Mouse (Mus musculus): ENCODE measurements around the gene Vsx2. TPM values are rescaled to one million over a fixed set of nuclear protein-coding genes. Genes with fewer than 3 reads are reported as not detected.
A peak's percentile ranks its signal among the peaks of the same experiment; 100 is the strongest.

Gene Vsx2
- polyA plus RNA-seq, 1 experiment from 2014 or later: not detected

GRCm38 (mm10) chr12:84572341-84572720 is 2.8 kb downstream of the Vsx2 start:
- in situ Hi-C loops (cut with MboI; ENCODE audit: low pct_unique_long_range_greater_than_20kb): no loop called here
- ChIA-PET CTCF (no interaction called here), POLR2A (no interaction called here)
- ATAC-seq: no peak
- TF ChIP-seq CTCF (IDR thresholded peaks at IDR 0.05): no peak
- DNase-seq (ENCODE audit: low read depth, low spot score): no peak
- peaks cover 47% of the 10 kb centered on the region for H3K27me3 ChIP-seq

DNA sequence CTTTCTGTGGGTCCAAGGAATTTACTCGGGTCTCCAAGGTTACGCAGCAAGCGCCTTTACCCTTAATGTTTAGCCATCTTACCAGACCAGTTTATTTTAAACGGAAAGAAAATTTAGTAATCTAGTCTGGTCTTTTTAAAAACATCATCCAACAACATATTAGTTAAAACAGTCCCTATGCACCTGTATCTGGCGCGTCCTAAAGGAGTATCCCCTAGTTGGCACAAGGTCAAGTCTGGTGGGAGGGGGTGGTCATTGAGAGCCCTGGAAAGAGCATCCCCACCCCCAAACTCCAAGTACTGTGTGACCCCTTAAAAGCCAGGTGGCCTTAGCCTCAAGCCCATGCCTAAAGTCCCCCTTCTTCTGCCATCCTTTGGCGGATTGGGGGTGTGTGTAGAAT is 3.5 kb downstream of the Vsx2 start:
- no peak for ATAC-seq
- no peak for DNase-seq (ENCODE audit: low read depth, low spot score)
- ChIA-PET POLR2A (no interaction called here), CTCF (no interaction called here)
- in situ Hi-C loops (cut with MboI; ENCODE audit: low pct_unique_long_range_greater_than_20kb): no loop called here
- peaks cover 47% of the 10 kb centered on the region for H3K27me3 ChIP-seq
- TF ChIP-seq CTCF (IDR thresholded peaks at IDR 0.05): no peak

GRCm38 (mm10) chr12:84577768-84578439 is 8.3 kb downstream of the Vsx2 start:
- ATAC-seq (no peak), DNase-seq (ENCODE audit: low read depth, low spot score) (no peak)
- in situ Hi-C loops (cut with MboI; ENCODE audit: low pct_unique_long_range_greater_than_20kb): no loop called here
- TF ChIP-seq CTCF (IDR thresholded peaks at IDR 0.05): no peak
- H3K27me3 ChIP-seq: peaks cover 27% of the 10 kb centered on the region
- POLR2A ChIA-PET: no interaction called here
- CTCF ChIA-PET: no interaction called here

GRCm38 (mm10) chr12:84578440-84578770 is 8.8 kb downstream of the Vsx2 start:
- in situ Hi-C loops (cut with MboI; ENCODE audit: low pct_unique_long_range_greater_than_20kb): no loop called here
- DNase-seq (ENCODE audit: low read depth, low spot score) (no peak), ATAC-seq (no peak)
- peaks cover 22% of the 10 kb centered on the region for H3K27me3 ChIP-seq
- ChIA-PET CTCF (no interaction called here), POLR2A (no interaction called here)
- TF ChIP-seq CTCF (IDR thresholded peaks at IDR 0.05): no peak

- ChIA-PET POLR2A (no interaction called here), CTCF (interaction anchor here (2.4 kb wide), 1 partner anchor 8 kb away, joined by 8 read pairs; no protein-coding TSS in a partner anchor)
- TF ChIP-seq CTCF (IDR thresholded peaks at IDR 0.05): peak; percentile 23
- DNase-seq (ENCODE audit: low read depth, low spot score) (no peak), ATAC-seq (no peak)
- peaks cover 12% of the 10 kb centered on the region for H3K27me3 ChIP-seq
- in situ Hi-C loops (cut with MboI; ENCODE audit: low pct_unique_long_range_greater_than_20kb): no loop called here
Measured at GRCm38 (mm10) chr12:84581285-84581684, 11.7 kb downstream of the Vsx2 start.

- H3K27me3 ChIP-seq: peaks cover 18% of the 10 kb centered on the region
- peak; percentile 31 for ATAC-seq
- DNase-seq (ENCODE audit: low read depth, low spot score): peak; percentile 15
- in situ Hi-C loops (cut with MboI; ENCODE audit: low pct_unique_long_range_greater_than_20kb): loop anchor here (5.0 kb wide), 2 partner anchors 48 to 123 kb away; no protein-coding TSS in a partner anchor
- no peak for TF ChIP-seq CTCF (IDR thresholded peaks at IDR 0.05)
- ChIA-PET POLR2A (interaction anchor here (0.6 kb wide), 1 partner anchor 180 kb away, joined by 3 read pairs; no protein-coding TSS in a partner anchor), CTCF (interaction anchor here (0.7 to 2.3 kb wide), 20 partner anchors 9 to 167 kb away, joined by 3 to 8 read pairs (median 4); partner anchors contain the start of gene Vsx2)
Measured at GRCm38 (mm10) chr12:84589825-84590761, 20.5 kb downstream of the Vsx2 start.

DNA sequence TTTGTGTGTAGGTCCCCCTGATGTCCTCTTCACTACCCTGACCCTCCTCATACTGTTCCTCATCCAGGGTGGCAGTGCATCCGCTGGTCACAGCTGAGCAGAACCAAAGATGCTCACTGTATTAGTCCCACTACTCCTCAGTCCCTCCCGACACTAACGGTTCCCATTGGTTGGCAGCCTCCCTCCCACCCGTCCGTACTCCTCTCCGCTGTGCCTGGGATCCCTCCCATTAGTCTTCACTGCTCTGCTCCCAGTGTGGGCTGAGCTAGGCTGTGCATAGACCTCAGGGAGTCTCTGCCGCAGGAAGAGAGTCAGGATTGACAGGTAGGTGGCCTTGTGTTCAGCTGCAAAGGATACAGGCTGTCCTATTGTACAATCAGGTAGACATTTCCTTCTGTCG is 28.8 kb downstream of the Vsx2 start:
- ChIA-PET POLR2A (no interaction called here), CTCF (no interaction called here)
- no peak for TF ChIP-seq CTCF (IDR thresholded peaks at IDR 0.05)
- peaks cover 5% of the 10 kb centered on the region for H3K27me3 ChIP-seq
- in situ Hi-C loops (cut with MboI; ENCODE audit: low pct_unique_long_range_greater_than_20kb): no loop called here
- ATAC-seq (no peak), DNase-seq (ENCODE audit: low read depth, low spot score) (no peak)

DNA sequence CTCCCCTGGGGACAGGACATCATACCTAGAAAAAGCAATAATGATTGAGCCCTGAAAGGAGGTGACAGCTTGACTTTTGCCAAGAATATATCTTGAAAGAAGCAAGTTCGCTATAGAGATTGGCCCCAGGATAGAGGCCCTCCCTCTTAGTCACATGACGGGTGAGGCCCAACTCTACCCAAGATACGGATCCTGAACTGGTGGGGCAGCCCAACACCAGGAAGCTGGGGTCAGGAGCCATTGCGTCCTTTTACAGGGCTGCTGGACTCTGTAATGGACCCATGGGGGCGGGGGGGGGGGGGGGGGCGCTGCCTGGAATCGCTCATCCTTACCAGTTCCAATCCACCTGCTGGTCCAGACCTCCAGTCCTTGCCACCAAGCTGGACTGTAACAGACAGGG is 34.4 kb downstream of the Vsx2 start:
- ATAC-seq: no peak
- H3K27me3 ChIP-seq: no peaks in the 10 kb centered on the region
- CTCF ChIA-PET: interaction anchor here (1.2 kb wide), 1 partner anchor 14 kb away, joined by 3 read pairs; no protein-coding TSS in a partner anchor
- no peak for TF ChIP-seq CTCF (IDR thresholded peaks at IDR 0.05)
- in situ Hi-C loops (cut with MboI; ENCODE audit: low pct_unique_long_range_greater_than_20kb): no loop called here
- DNase-seq (ENCODE audit: low read depth, low spot score): no peak
- POLR2A ChIA-PET: no interaction called here

- in situ Hi-C loops (cut with MboI; ENCODE audit: low pct_unique_long_range_greater_than_20kb): no loop called here
Measured at GRCm38 (mm10) chr12:84605860-84606259, 36.3 kb downstream of the Vsx2 start.

GRCm38 (mm10) chr12:84611718-84612117 is 42.2 kb downstream of the Vsx2 start:
- ATAC-seq: no peak
- no peak for DNase-seq (ENCODE audit: low read depth, low spot score)
- in situ Hi-C loops (cut with MboI; ENCODE audit: low pct_unique_long_range_greater_than_20kb): no loop called here
- POLR2A ChIA-PET: no interaction called here
- CTCF ChIA-PET: no interaction called here
- TF ChIP-seq CTCF (IDR thresholded peaks at IDR 0.05): no peak
- no peaks in the 10 kb centered on the region for H3K27me3 ChIP-seq

More at GRCm38 (mm10) chr12:84605860-84606259, 36.3 kb downstream of the Vsx2 start:
- CTCF ChIA-PET: no interaction called here
- DNase-seq (ENCODE audit: low read depth, low spot score) (no peak), ATAC-seq (no peak)
- no peak for TF ChIP-seq CTCF (IDR thresholded peaks at IDR 0.05)
- POLR2A ChIA-PET: no interaction called here
- H3K27me3 ChIP-seq: no peaks in the 10 kb centered on the region

- ATAC-seq: no peak
- in situ Hi-C loops (cut with MboI; ENCODE audit: low pct_unique_long_range_greater_than_20kb): no loop called here
- ChIA-PET POLR2A (no interaction called here), CTCF (no interaction called here)
- DNase-seq (ENCODE audit: low read depth, low spot score): no peak
- no peaks in the 10 kb centered on the region for H3K27me3 ChIP-seq
- no peak for TF ChIP-seq CTCF (IDR thresholded peaks at IDR 0.05)
Measured at GRCm38 (mm10) chr12:84612518-84612917, 43.0 kb downstream of the Vsx2 start.

Measured in Patski (cell line).